Mouse (Mus musculus): ENCODE data around the gene Nfib. TPM values are rescaled to one million over a fixed set of nuclear protein-coding genes. Genes with fewer than 3 reads are reported as not detected.

Nfib gene
- polyA plus RNA-seq, 1 experiment from 2014 or later, result 32.3 TPM

DNA sequence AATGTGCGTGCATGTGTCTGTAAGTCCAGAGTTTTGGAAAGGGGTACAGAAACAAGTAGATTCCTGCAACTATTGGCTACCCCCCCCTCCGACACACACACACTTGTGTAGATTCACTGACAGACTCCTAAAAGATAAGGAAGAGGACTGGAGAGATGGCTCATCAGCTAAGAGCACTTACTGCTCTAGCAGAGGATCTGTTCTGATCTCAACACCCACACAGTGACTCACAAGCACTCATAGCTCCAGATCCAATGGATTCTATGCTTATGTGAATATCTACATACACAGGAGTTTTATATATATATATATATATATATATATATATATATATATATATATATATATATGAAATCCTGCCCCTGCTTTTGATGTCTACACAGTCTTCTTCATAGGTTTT is 146.7 kb downstream of the Nfib start:
- H3K4me1 ChIP-seq (ENCODE audit: control insufficient read depth, insufficient read depth, low read length), result no peaks in the 10 kb centered on the region
- no peak overlapping the region for H3K4me2 ChIP-seq (ENCODE audit: low read depth, low read length)
- no peak for ATAC-seq
- no peak overlapping the region for H3K9ac ChIP-seq (ENCODE audit: low read depth, low read length)
- H3K9me3 ChIP-seq (ENCODE audit: control insufficient read depth, low read length), result no peaks in the 10 kb centered on the region
- H3K36me3 ChIP-seq (ENCODE audit: control insufficient read depth, insufficient read depth, low read length), result no peaks in the 10 kb centered on the region
- H3K4me3 ChIP-seq (ENCODE audit: low read length), result no peak overlapping the region
- no peak overlapping the region for H3K27ac ChIP-seq (ENCODE audit: low read length)
- no peaks in the 10 kb centered on the region for H3K27me3 ChIP-seq (replicated peaks; ENCODE audit: control insufficient read depth, insufficient read depth, low read length)
- 84% methylated on average over 2 of the region's 2 CpGs for WGBS

DNA sequence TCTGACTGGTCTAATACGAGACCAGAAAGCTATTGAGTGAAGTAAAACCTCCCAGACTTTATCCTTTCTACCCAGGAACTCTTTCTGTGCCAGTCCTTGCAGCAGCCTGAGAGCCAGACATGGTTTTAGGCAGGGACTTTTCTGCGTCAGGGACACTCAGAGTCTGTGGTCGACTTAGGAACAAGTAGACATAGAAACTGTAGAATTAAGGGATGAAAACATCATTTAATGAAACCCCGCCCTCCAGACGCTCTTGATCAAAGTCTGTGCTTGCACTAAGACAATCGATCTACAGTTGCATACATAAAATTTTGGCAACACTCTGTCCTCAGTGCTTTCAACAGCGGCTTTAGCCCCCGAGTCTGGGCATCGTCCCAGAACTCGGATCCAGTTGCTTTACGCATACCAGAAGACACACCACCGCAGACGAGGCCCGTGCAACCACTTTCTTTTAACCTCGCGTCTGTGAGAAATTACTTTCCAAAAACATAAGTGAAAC is 149.8 kb downstream of the Nfib start:
- no peaks in the 10 kb centered on the region for H3K9me3 ChIP-seq (ENCODE audit: control insufficient read depth, low read length)
- WGBS, result 47% methylated on average over 16 of the region's 16 CpGs
- peak overlapping the region; percentile 18; the same call in 1 of the 2 replicates for H3K4me2 ChIP-seq (ENCODE audit: low read depth, low read length)
- peak overlapping the region; percentile 39; the same call in 1 of the 2 replicates for H3K27ac ChIP-seq (ENCODE audit: low read length)
- no peak overlapping the region for H3K9ac ChIP-seq (ENCODE audit: low read depth, low read length)
- H3K4me1 ChIP-seq (ENCODE audit: control insufficient read depth, insufficient read depth, low read length), result no peaks in the 10 kb centered on the region
- 0 out of 2 replicates have a peak, but pooled peaks have one; percentile 33 for ATAC-seq
- no peaks in the 10 kb centered on the region for H3K27me3 ChIP-seq (replicated peaks; ENCODE audit: control insufficient read depth, insufficient read depth, low read length)
- H3K36me3 ChIP-seq (ENCODE audit: control insufficient read depth, insufficient read depth, low read length), result no peaks in the 10 kb centered on the region
- no peak overlapping the region for H3K4me3 ChIP-seq (ENCODE audit: low read length)

DNA sequence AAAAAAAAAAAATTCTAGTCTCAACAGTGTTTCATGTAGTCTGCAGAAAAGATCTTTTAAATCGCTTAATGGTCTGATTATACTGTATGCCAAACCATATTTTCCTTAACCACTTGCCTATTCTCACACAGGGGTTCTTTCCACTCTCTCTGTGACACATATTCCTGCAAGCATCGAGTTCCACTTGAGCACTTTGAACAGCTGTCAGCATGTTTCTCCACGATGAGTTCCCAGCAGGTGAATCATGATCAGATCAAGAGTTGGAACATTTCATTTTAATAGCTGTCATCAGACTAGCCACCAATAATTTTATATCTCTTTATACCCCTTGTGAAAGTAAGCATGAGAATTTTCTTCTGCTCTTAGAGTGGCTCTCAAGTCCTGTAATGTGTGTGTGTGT is 151.9 kb downstream of the Nfib start:
- no peaks in the 10 kb centered on the region for H3K9me3 ChIP-seq (ENCODE audit: control insufficient read depth, low read length)
- H3K27me3 ChIP-seq (replicated peaks; ENCODE audit: control insufficient read depth, insufficient read depth, low read length), result no peaks in the 10 kb centered on the region
- no peak overlapping the region for H3K9ac ChIP-seq (ENCODE audit: low read depth, low read length)
- H3K36me3 ChIP-seq (ENCODE audit: control insufficient read depth, insufficient read depth, low read length), result no peaks in the 10 kb centered on the region
- no peaks in the 10 kb centered on the region for H3K4me1 ChIP-seq (ENCODE audit: control insufficient read depth, insufficient read depth, low read length)
- WGBS, result 75% methylated on average over 3 of the region's 3 CpGs
- no peak overlapping the region for H3K27ac ChIP-seq (ENCODE audit: low read length)
- H3K4me3 ChIP-seq (ENCODE audit: low read length), result no peak overlapping the region
- ATAC-seq, result no peak
- no peak overlapping the region for H3K4me2 ChIP-seq (ENCODE audit: low read depth, low read length)

DNA sequence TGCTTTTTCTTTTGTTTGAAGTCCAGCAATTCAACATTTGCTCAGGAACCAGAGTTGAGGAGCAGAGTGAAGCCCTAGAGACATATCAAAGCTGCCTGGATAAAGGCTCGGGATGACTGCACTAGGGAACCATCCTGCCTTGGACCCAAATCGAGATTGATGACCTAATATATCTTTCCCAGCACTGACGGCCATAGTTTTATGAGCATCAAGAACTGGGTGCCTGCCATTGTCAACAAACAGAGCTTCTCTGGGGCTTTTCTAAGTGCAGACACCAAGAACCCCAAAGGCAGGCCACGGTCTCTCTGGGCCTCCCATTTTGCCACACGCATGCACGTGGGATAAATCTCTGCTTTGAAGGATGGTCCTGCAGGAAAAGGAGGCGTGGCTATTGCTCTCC is 153.3 kb downstream of the Nfib start:
- Histone ChIP-seq H3K4me3 (ENCODE audit: low read length) (no peak overlapping the region), H3K4me2 (ENCODE audit: low read depth, low read length) (no peak overlapping the region), H3K27ac (ENCODE audit: low read length) (no peak overlapping the region), H3K36me3 (ENCODE audit: control insufficient read depth, insufficient read depth, low read length) (no peaks in the 10 kb centered on the region), H3K27me3 (replicated peaks; ENCODE audit: control insufficient read depth, insufficient read depth, low read length) (no peaks in the 10 kb centered on the region), H3K9ac (ENCODE audit: low read depth, low read length) (no peak overlapping the region), H3K4me1 (ENCODE audit: control insufficient read depth, insufficient read depth, low read length) (no peaks in the 10 kb centered on the region), H3K9me3 (ENCODE audit: control insufficient read depth, low read length) (no peaks in the 10 kb centered on the region)
- 57% methylated on average over 7 of the region's 7 CpGs for WGBS
- no peak for ATAC-seq

DNA sequence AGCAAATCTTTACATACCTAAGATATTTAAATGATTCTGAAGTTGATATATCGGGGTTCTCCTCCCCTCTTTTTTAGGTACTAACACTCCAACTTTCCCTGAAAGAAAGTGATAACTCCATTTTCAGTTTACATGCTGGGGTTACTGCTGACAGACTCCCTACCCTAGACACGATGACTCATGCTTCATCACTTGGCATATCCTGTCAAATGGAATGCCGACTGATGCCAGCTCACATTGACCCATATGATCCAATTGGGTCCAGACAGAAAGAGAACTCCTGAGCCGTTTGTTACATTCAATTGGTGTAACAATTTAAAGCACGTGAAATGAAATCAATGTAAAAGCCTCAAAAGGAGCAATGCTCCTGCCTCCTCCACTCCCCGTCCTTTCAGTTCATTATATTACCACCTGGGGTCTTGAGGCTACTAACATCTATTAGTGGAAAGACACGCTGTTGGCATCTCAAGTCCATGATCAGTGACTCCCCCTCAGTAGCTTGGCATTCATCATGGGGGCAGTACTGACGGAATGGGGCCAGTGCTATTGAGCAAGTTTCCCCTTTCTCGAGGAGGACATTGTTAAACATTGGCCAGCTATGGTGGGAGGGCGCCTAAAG is 155.7 kb downstream of the Nfib start:
- no peaks in the 10 kb centered on the region for H3K36me3 ChIP-seq (ENCODE audit: control insufficient read depth, insufficient read depth, low read length)
- H3K27me3 ChIP-seq (replicated peaks; ENCODE audit: control insufficient read depth, insufficient read depth, low read length), result no peaks in the 10 kb centered on the region
- ATAC-seq, result no peak
- no peak overlapping the region for H3K27ac ChIP-seq (ENCODE audit: low read length)
- no peak overlapping the region for H3K4me2 ChIP-seq (ENCODE audit: low read depth, low read length)
- H3K4me1 ChIP-seq (ENCODE audit: control insufficient read depth, insufficient read depth, low read length), result no peaks in the 10 kb centered on the region
- no peaks in the 10 kb centered on the region for H3K9me3 ChIP-seq (ENCODE audit: control insufficient read depth, low read length)
- no peak overlapping the region for H3K4me3 ChIP-seq (ENCODE audit: low read length)
- no peak overlapping the region for H3K9ac ChIP-seq (ENCODE audit: low read depth, low read length)
- WGBS, result 86% methylated on average over 10 of the region's 10 CpGs

DNA sequence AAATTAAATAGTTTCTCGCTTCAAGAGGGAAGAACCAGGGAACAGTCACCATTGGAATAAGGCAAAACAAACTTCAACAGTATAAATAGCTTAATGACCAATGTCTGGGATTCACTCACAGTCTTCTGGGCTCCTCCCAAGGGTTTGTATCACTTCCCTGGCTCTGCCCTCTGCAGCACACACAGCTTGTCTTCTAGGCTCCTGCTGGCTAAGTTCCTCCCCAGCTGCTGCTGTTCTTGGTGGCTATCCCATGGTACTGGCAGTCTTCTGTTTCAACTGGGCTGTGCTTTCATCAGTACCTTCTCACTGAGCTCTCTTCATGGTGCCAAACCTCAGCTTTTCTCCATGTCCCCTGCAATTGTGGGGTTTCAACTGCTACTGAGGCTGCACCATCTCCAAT is 157.3 kb downstream of the Nfib start:
- Histone ChIP-seq H3K27me3 (replicated peaks; ENCODE audit: control insufficient read depth, insufficient read depth, low read length) (no peaks in the 10 kb centered on the region), H3K4me1 (ENCODE audit: control insufficient read depth, insufficient read depth, low read length) (no peaks in the 10 kb centered on the region), H3K36me3 (ENCODE audit: control insufficient read depth, insufficient read depth, low read length) (no peaks in the 10 kb centered on the region), H3K9me3 (ENCODE audit: control insufficient read depth, low read length) (no peaks in the 10 kb centered on the region), H3K27ac (ENCODE audit: low read length) (no peak overlapping the region), H3K4me3 (ENCODE audit: low read length) (no peak overlapping the region), H3K4me2 (ENCODE audit: low read depth, low read length) (no peak overlapping the region), H3K9ac (ENCODE audit: low read depth, low read length) (no peak overlapping the region)
- ATAC-seq, result no peak
- WGBS, result 86% methylated on average over 1 of the region's 1 CpGs

DNA sequence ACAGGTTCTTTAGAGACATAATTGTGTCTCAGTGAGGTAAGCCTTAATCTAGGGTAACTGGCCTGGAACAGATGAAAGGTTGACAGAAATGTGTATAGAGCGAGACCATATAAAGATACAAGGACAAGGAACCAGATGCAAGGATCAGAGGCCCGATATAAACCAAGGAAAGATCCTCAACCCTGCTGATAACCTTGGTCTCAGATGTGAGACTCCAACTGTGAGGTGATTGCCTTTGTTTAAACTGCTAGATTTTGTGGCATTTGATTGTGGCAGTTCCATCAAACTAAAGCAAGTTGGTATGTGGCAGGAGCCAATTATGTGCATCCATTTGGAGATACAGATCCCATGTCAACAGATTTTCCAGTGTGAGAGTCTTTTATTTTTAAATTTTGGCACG is 161.6 kb downstream of the Nfib start:
- Histone ChIP-seq H3K27ac (ENCODE audit: low read length) (no peak overlapping the region), H3K4me1 (ENCODE audit: control insufficient read depth, insufficient read depth, low read length) (0 out of 2 replicates have a peak, but pooled peaks cover 2% of the 10 kb centered on the region), H3K27me3 (replicated peaks; ENCODE audit: control insufficient read depth, insufficient read depth, low read length) (no peaks in the 10 kb centered on the region), H3K9me3 (ENCODE audit: control insufficient read depth, low read length) (no peaks in the 10 kb centered on the region), H3K4me2 (ENCODE audit: low read depth, low read length) (no peak overlapping the region), H3K9ac (ENCODE audit: low read depth, low read length) (no peak overlapping the region), H3K4me3 (ENCODE audit: low read length) (no peak overlapping the region), H3K36me3 (ENCODE audit: control insufficient read depth, insufficient read depth, low read length) (no peaks in the 10 kb centered on the region)
- 69% methylated on average over 3 of the region's 3 CpGs for WGBS
- ATAC-seq, result no peak

DNA sequence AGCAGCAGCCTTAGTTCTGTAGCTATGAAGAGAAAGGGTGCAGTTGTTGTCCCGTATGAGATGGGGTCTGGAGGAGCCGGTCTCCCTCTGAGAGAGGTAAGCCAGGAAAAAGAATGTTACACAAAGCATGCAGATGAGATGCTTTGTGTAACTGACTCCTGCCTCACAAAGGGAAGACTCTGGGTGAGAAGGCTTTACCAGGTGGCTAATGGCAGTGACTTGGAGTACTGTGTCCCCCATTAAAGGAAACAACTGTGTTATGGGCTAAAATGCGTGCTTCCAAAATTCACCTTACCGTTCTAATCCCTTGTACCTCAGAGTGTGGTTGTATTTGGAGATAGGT is 162.2 kb downstream of the Nfib start:
- no peak overlapping the region for H3K9ac ChIP-seq (ENCODE audit: low read depth, low read length)
- no peaks in the 10 kb centered on the region for H3K27me3 ChIP-seq (replicated peaks; ENCODE audit: control insufficient read depth, insufficient read depth, low read length)
- whole genome bisulfite sequencing, result 81% methylated on average over 4 of the region's 4 CpGs
- no peak overlapping the region for H3K4me2 ChIP-seq (ENCODE audit: low read depth, low read length)
- 0 out of 2 replicates have a peak, but pooled peaks cover 2% of the 10 kb centered on the region for H3K4me1 ChIP-seq (ENCODE audit: control insufficient read depth, insufficient read depth, low read length)
- H3K27ac ChIP-seq (ENCODE audit: low read length), result no peak overlapping the region
- no peak overlapping the region for H3K4me3 ChIP-seq (ENCODE audit: low read length)
- ATAC-seq, result no peak
- H3K9me3 ChIP-seq (ENCODE audit: control insufficient read depth, low read length), result no peaks in the 10 kb centered on the region
- H3K36me3 ChIP-seq (ENCODE audit: control insufficient read depth, insufficient read depth, low read length), result no peaks in the 10 kb centered on the region

DNA sequence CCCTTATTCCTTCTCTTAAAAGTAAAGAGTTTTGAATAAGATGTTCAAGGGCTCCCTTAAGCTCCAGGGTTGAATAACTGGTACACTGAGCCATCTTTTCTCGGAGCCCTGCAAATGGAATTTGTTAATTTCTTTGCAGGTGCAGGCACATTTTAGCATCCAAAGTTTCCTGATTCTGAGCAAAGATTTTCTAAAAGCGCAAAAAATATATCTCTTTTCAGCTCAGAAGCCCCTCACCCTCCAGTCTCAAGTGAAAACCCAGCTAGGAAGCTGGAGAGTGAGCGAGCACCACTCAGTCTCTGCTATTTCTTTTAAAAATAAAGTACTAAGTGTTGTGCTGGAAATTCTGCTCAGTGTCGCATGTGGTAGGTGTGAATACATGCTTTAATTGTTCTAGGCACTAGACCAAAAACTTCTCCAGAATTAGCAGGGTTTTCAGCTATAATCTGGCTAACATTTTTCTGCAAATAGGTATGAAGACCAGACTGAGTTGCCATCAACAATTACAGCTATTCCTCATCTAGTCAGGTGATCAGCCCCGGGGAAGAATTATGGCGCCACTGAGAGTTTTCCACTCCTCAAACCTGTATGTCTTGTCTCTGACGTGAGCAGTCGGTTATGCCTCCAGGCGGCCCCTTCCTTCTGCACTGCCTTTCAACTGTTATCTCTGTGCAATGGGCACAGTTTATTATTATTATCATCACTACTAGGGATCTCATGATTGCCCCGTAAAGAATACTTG is 162.7 kb downstream of the Nfib start:
- no peak overlapping the region for H3K9ac ChIP-seq (ENCODE audit: low read depth, low read length)
- H3K27ac ChIP-seq (ENCODE audit: low read length), result no peak overlapping the region
- peaks cover 4% of the 10 kb centered on the region; the same call in 1 of the 2 replicates for H3K4me1 ChIP-seq (ENCODE audit: control insufficient read depth, insufficient read depth, low read length)
- no peaks in the 10 kb centered on the region for H3K36me3 ChIP-seq (ENCODE audit: control insufficient read depth, insufficient read depth, low read length)
- no peaks in the 10 kb centered on the region for H3K9me3 ChIP-seq (ENCODE audit: control insufficient read depth, low read length)
- peak; percentile 60 for ATAC-seq
- no peak overlapping the region for H3K4me3 ChIP-seq (ENCODE audit: low read length)
- H3K4me2 ChIP-seq (ENCODE audit: low read depth, low read length), result no peak overlapping the region
- no peaks in the 10 kb centered on the region for H3K27me3 ChIP-seq (replicated peaks; ENCODE audit: control insufficient read depth, insufficient read depth, low read length)
- WGBS, result 65% methylated on average over 10 of the region's 10 CpGs
